Mouse (Mus musculus) kidney, adult 2 months (tissue): ENCODE measurements around the gene Ccr2.
"Not testable (repeated sequence)": the region's sequence is repeated elsewhere in the genome, so short reads cannot be mapped to it uniquely, and the experiment has no call there.

ENCODE experiments used
- CTCF ChIP-seq: fragments of 200-500 bp; conservative IDR thresholded peaks from 2 replicates; pipeline ENCODE4 v1.5.1; 2011; ENCODE audit warnings: low read depth, mild to moderate bottlenecking, control low read depth, low read length, moderate library complexity, mixed read lengths; ENCODE audit not compliant: insufficient read depth, insufficient read length
- POLR2A ChIP-seq: fragments of 200-500 bp; IDR thresholded peaks from one replicate; pipeline ENCODE4 v1.6.1; 2011; ENCODE audit warnings: low read depth, low read length, control low read depth

GRCm38 (mm10) chr9:124134919-124135318 lies 33.2 kb downstream of the Ccr2 start:
- not testable (repeated sequence) for TF ChIP-seq POLR2A, CTCF
